Mouse (Mus musculus) small intestine, adult 2 months (tissue): Measurements from ENCODE around the gene Trpm7. TPM values are rescaled to one million over a fixed set of nuclear protein-coding genes. Genes with fewer than 3 reads are reported as not detected.

Experiments used
- H3K27ac ChIP-seq: fragments of 200-500 bp; 2 replicates; pipeline ENCODE4 v1.5.1; 2012; ENCODE audit warnings: low read depth, low read length, control low read depth, inconsistent platforms; ENCODE audit not compliant: insufficient read depth
- H3K27me3 ChIP-seq: fragments of 200-500 bp; 2 replicates; pipeline ENCODE4 v1.6.1; 2012; ENCODE audit warnings: mild to moderate bottlenecking, moderate library complexity, low read length, inconsistent platforms; ENCODE audit not compliant: control insufficient read depth, insufficient read depth
- H3K36me3 ChIP-seq: fragments of 200-500 bp; 2 replicates; pipeline ENCODE4 v1.6.1; 2012; ENCODE audit warnings: mild to moderate bottlenecking, low read length, control low read depth, inconsistent platforms; ENCODE audit not compliant: control insufficient read depth, insufficient read depth
- H3K4me1 ChIP-seq: fragments of 200-500 bp; 2 replicates; pipeline ENCODE4 v1.6.1; 2012; ENCODE audit warnings: low read length, inconsistent platforms, mixed read lengths; ENCODE audit not compliant: control insufficient read depth, insufficient read depth, insufficient read length
- H3K4me3 ChIP-seq: fragments of 200-500 bp; 2 replicates; pipeline ENCODE4 v1.5.1; 2012; ENCODE audit warnings: low read depth, mild to moderate bottlenecking, control low read depth, inconsistent platforms, low read length, moderate library complexity
- CTCF ChIP-seq: fragments of 200-500 bp; IDR thresholded peaks from 2 replicates; pipeline ENCODE4 v1.5.1; 2012; ENCODE audit warnings: low read depth, mild to moderate bottlenecking, control low read depth, inconsistent platforms, low read length, moderate library complexity, mixed read lengths; ENCODE audit not compliant: insufficient replicate concordance, insufficient read length; ENCODE audit errors: extremely low read depth
- POLR2A ChIP-seq: fragments of 200-500 bp; IDR thresholded peaks from 2 replicates; pipeline ENCODE4 v1.6.1; 2012; ENCODE audit warnings: low read depth, mild to moderate bottlenecking, control low read depth, inconsistent platforms, low read length, moderate library complexity
- WGBS: fragments of 180-500 bp; shearing (Covaris S2); methylation state at CpG from one replicate; pipeline ENCODE4 v1.1.7; 2018; 5-methylcytosine and 5-hydroxymethylcytosine counted together
- polyA plus RNA-seq: library from polyadenylated mRNA; depleted of rRNA; stranded (reverse); fragments of >200 nt; gene quantifications from 2 replicates; pipeline ENCODE4 v1.2.3, GENCODE M21; 2012

The Trpm7 gene
- polyA plus RNA-seq, 1 experiment, result 1.3 TPM

GRCm38 (mm10) chr2:126816644-126817347 lies 59.2 kb downstream of the Trpm7 start:
- no peak for TF ChIP-seq CTCF
- TF ChIP-seq POLR2A, result no peak
- Histone ChIP-seq H3K36me3 (peaks cover 43% of the 10 kb centered on the region), H3K27ac (no peak overlapping the region), H3K27me3 (no peaks in the 10 kb centered on the region), H3K4me1 (no peaks in the 10 kb centered on the region), H3K4me3 (no peak overlapping the region)
- 76% methylated on average over 4 of the region's 4 CpGs for WGBS

- no peaks in the 10 kb centered on the region for H3K4me1 ChIP-seq
- 77% methylated on average over 1 of the region's 1 CpGs for WGBS
- H3K36me3 ChIP-seq, result peaks cover 48% of the 10 kb centered on the region
- TF ChIP-seq CTCF (no peak), POLR2A (no peak)
- no peak overlapping the region for H3K4me3 ChIP-seq
- no peak overlapping the region for H3K27ac ChIP-seq
- no peaks in the 10 kb centered on the region for H3K27me3 ChIP-seq
Measured at GRCm38 (mm10) chr2:126815822-126816221, 60.2 kb downstream of the Trpm7 start.

- WGBS, result 93% methylated on average over 3 of the region's 3 CpGs
- Histone ChIP-seq H3K4me3 (no peak overlapping the region), H3K36me3 (peaks cover 48% of the 10 kb centered on the region), H3K27me3 (no peaks in the 10 kb centered on the region), H3K27ac (no peak overlapping the region), H3K4me1 (no peaks in the 10 kb centered on the region)
- no peak for TF ChIP-seq POLR2A
- no peak for TF ChIP-seq CTCF
Measured at GRCm38 (mm10) chr2:126801980-126802379, 74.0 kb downstream of the Trpm7 start.

GRCm38 (mm10) chr2:126798455-126798854 lies 77.6 kb downstream of the Trpm7 start:
- H3K36me3 ChIP-seq, result peaks cover 51% of the 10 kb centered on the region
- 74% methylated on average over 5 of the region's 5 CpGs for WGBS
- no peak overlapping the region for H3K27ac ChIP-seq
- H3K4me1 ChIP-seq, result no peaks in the 10 kb centered on the region
- no peak for TF ChIP-seq POLR2A
- no peak for TF ChIP-seq CTCF
- no peaks in the 10 kb centered on the region for H3K27me3 ChIP-seq
- H3K4me3 ChIP-seq, result no peak overlapping the region

GRCm38 (mm10) chr2:126795708-126796107 lies 80.3 kb downstream of the Trpm7 start:
- H3K27ac ChIP-seq, result no peak overlapping the region
- TF ChIP-seq POLR2A, result no peak
- no peak for TF ChIP-seq CTCF
- H3K4me1 ChIP-seq, result no peaks in the 10 kb centered on the region
- no peak overlapping the region for H3K4me3 ChIP-seq
- H3K27me3 ChIP-seq, result no peaks in the 10 kb centered on the region
- H3K36me3 ChIP-seq, result peaks cover 57% of the 10 kb centered on the region
- WGBS, result 84% methylated on average over 3 of the region's 3 CpGs

- Histone ChIP-seq H3K27ac (no peak overlapping the region), H3K36me3 (peaks cover 44% of the 10 kb centered on the region), H3K4me3 (no peak overlapping the region), H3K4me1 (peaks cover 5% of the 10 kb centered on the region; the same call in 1 of the 2 replicates), H3K27me3 (no peaks in the 10 kb centered on the region)
- 63% methylated on average over 5 of the region's 5 CpGs for WGBS
- TF ChIP-seq CTCF, result no peak
- no peak for TF ChIP-seq POLR2A
Measured at GRCm38 (mm10) chr2:126792611-126793010, 83.4 kb downstream of the Trpm7 start.

DNA sequence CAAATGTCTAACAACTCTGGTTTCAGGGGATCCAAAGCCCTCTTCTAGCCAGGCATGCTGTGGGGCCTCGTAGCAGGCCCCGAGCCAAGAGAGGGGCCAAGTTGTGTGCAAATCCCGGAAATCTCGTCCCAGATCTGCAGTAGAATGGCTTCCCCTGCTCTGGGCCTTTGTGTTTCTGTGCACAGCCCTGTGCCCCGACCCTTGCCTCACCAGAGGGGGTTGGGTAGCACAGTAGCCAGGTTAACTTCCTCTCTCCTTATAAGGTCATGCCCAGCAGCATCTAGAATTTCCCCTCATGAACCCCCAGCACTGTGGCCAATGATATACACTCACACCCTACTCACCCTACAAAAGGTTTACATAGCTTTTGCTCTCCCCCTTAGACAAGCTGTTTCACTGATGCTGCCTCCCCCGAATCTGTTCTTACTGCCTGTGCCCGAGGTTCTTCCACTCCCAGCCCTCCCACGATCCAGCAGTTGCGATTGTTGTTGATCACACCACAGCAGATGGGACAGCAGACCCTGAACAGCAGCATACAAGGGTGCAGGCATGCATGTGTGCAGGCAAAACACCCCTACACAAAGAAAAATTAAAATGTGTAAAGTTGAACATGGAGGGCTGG lies 88.2 kb downstream of the Trpm7 start:
- 27% methylated on average over 9 of the region's 9 CpGs for WGBS
- TF ChIP-seq CTCF (no peak), POLR2A (no peak)

More for the DNA sequence above, 88.2 kb downstream of the Trpm7 start:
- H3K4me3 ChIP-seq, result no peak overlapping the region
- peaks cover 17% of the 10 kb centered on the region for H3K36me3 ChIP-seq
- H3K27ac ChIP-seq, result no peak overlapping the region
- H3K27me3 ChIP-seq, result no peaks in the 10 kb centered on the region
- H3K4me1 ChIP-seq, result peaks cover 6% of the 10 kb centered on the region; the same call in 1 of the 2 replicates
